In the genomic region with DNA sequence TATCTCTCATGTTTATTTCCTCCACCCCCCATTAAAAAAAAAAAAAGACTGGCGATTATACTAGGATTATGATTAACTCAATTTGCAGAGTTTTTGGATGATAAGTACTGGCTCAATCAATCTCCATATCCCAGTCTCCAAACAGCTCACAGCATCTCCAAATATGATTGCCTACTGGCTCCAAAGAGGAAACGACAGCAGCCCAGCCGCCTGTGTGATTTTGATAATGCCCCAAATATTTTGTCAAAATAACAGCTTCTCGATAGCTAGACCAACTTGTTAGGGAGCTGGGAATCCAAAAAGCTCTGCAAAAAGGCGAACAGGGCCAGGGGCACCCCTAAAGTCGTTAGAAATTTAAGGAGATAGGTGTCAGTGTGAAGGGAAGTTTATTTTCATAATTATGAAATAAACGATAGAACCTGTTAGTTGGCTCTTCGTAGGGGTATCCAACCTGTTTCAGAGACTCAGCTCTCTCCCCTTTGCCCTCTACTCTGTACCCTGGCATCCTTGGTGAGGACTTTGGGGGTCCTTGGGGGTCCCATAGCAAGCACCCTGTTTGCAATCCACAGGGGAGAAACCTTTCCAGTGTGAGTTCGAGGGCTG, we compare ENCODE assay signal across 13 mouse cellular contexts. TPM values are rescaled to one million over a fixed set of nuclear protein-coding genes. Genes with fewer than 3 reads are reported as not detected.
DNase-seq lines count a peak whose midpoint lies in the region; ATAC-seq lines count a peak whose summit lies in the region.
"Had no signal": no experiment of that assay in that cellular context is flagged by ENCODE, and none has a peak within 500 bp of the region (broad histone marks: within the 10 kb centered on the region; RNA-seq: fewer than 3 reads in every experiment).

No protein-coding gene starts in this region.

- no peaks in the 10 kb centered on the region for H3K36me3 ChIP-seq in kidney, embryonic 14.5 days (ENCODE audit: control insufficient read depth, insufficient read depth, low read length)
- H3K36me3 ChIP-seq in embryonic facial prominence, embryonic 14.5 days (ENCODE audit: control insufficient read depth, insufficient read depth, low read length): no peaks in the 10 kb centered on the region
- no peaks in the 10 kb centered on the region for H3K36me3 ChIP-seq in neural tube, embryonic 14.5 days (ENCODE audit: control insufficient read depth, insufficient read depth, low read length)

- H3K27me3 ChIP-seq in kidney, embryonic 14.5 days (ENCODE audit: control insufficient read depth, insufficient read depth, low read length): peaks cover 96% of the 10 kb centered on the region
- H3K27me3 ChIP-seq in embryonic facial prominence, embryonic 14.5 days (replicated peaks; ENCODE audit: control insufficient read depth, insufficient read depth, low read length): peaks cover 97% of the 10 kb centered on the region
- H3K27me3 ChIP-seq in neural tube, embryonic 14.5 days (ENCODE audit: control insufficient read depth, insufficient read depth, low read length): peaks cover 17% of the 10 kb centered on the region

- H3K4me3 ChIP-seq in kidney, embryonic 14.5 days (ENCODE audit: low read length): no peak overlapping the region
- peak overlapping the region; percentile 49; the same call in 1 of the 2 replicates for H3K4me3 ChIP-seq in embryonic facial prominence, embryonic 14.5 days (ENCODE audit: low read depth, low read length)
- H3K4me3 ChIP-seq in neural tube, embryonic 14.5 days (ENCODE audit: low read depth, low read length): peak overlapping the region; percentile 46

- no peak overlapping the region for H3K4me2 ChIP-seq in kidney, embryonic 14.5 days (replicated peaks; ENCODE audit: low read depth, low read length)
- peak overlapping the region; percentile 37; the same call in 1 of the 2 replicates for H3K4me2 ChIP-seq in embryonic facial prominence, embryonic 14.5 days (ENCODE audit: low read depth, low read length)
- H3K4me2 ChIP-seq in neural tube, embryonic 14.5 days (ENCODE audit: low read depth, low read length): peak overlapping the region; percentile 38

- 2% methylated on average over 9 of the region's 9 CpGs for WGBS in kidney, embryonic 14.5 days
- WGBS in embryonic facial prominence, embryonic 14.5 days: 2% methylated on average over 9 of the region's 9 CpGs
- 3% methylated on average over 9 of the region's 9 CpGs for WGBS in neural tube, embryonic 14.5 days

- no peaks in the 10 kb centered on the region for H3K9me3 ChIP-seq in kidney, embryonic 14.5 days (ENCODE audit: control insufficient read depth, low read length)
- no peaks in the 10 kb centered on the region for H3K9me3 ChIP-seq in embryonic facial prominence, embryonic 14.5 days (ENCODE audit: control insufficient read depth, low read length)
- H3K9me3 ChIP-seq in neural tube, embryonic 14.5 days (ENCODE audit: control insufficient read depth, low read length): no peaks in the 10 kb centered on the region

- peaks cover 11% of the 10 kb centered on the region; the same call in 1 of the 2 replicates for H3K4me1 ChIP-seq in kidney, embryonic 14.5 days (ENCODE audit: control insufficient read depth, insufficient read depth, low read length)
- peaks cover 12% of the 10 kb centered on the region for H3K4me1 ChIP-seq in embryonic facial prominence, embryonic 14.5 days (ENCODE audit: control insufficient read depth, insufficient read depth, low read length)
- H3K4me1 ChIP-seq in neural tube, embryonic 14.5 days (ENCODE audit: control insufficient read depth, insufficient read depth, low read length): peaks cover 8% of the 10 kb centered on the region

- ATAC-seq in kidney, embryonic 14.5 days (ENCODE audit: low FRiP score, low TSS enrichment): no peak
- no peak for ATAC-seq in embryonic facial prominence, embryonic 14.5 days (ENCODE audit: low read depth)
- ATAC-seq in neural tube, embryonic 14.5 days (ENCODE audit: low read depth): no peak
- no peak for ATAC-seq in erythroblast, adult 5-6 weeks (replicated peaks; ENCODE audit: low FRiP score, poor library complexity, severe bottlenecking)
- ATAC-seq: CD4-positive, CD25-positive, alpha-beta regulatory T cell, adult 4 months had no signal

- H3K9ac ChIP-seq in kidney, embryonic 14.5 days (ENCODE audit: low read depth, low read length): no peak overlapping the region
- peak overlapping the region; percentile 57; the same call in 1 of the 2 replicates for H3K9ac ChIP-seq in embryonic facial prominence, embryonic 14.5 days (ENCODE audit: low read depth, low read length)
- peak overlapping the region; percentile 70 for H3K9ac ChIP-seq in neural tube, embryonic 14.5 days (replicated peaks; ENCODE audit: low read depth, low read length)

- no peak overlapping the region for H3K27ac ChIP-seq in kidney, embryonic 14.5 days (ENCODE audit: low read depth, low read length)
- H3K27ac ChIP-seq in embryonic facial prominence, embryonic 14.5 days (replicated peaks; ENCODE audit: low read depth, low read length): no peak overlapping the region; the same call in 1 of the 2 replicates
- peak overlapping the region; percentile 63 for H3K27ac ChIP-seq in neural tube, embryonic 14.5 days (ENCODE audit: low read depth, low read length)

- peak; percentile 19 for DNase-seq in kidney, adult 18-20 months
- DNase-seq in embryonic facial prominence, embryonic 14.5 days (ENCODE audit: low spot score): no peak
- DNase-seq in induced T-regulatory cell, adult 2 months (ENCODE audit: low read depth): peak; percentile 12
- no peak for DNase-seq in frontal cortex, postnatal 36 days (ENCODE audit: low spot score in 2 of 2)
- DNase-seq in adipocyte (ENCODE audit: low spot score): no peak
- DNase-seq: gastrocnemius, postnatal 25 days; heart, postnatal 36 days; lung, postnatal 36 days had no signal

RNA-seq across cellular contexts. Expression of a gene that starts 2.8 kb away (rescaled TPM):
- polyA plus RNA-seq in kidney, embryonic 14.5 days (2014; fragmentation: Nextera tagmentation; extraction: Ambion mirVana): not detected in 2 replicates
- polyA plus RNA-seq in embryonic facial prominence, embryonic 14.5 days (2014; fragmentation: Nextera tagmentation; extraction: Ambion mirVana): 1.6 TPM in 2 replicates
- polyA plus RNA-seq in neural tube, embryonic 14.5 days (2014; fragmentation: Nextera tagmentation; extraction: Ambion mirVana): 6.5 and 9.4 TPM in 2 replicates
- not detected in 2 replicates for total RNA-seq in erythroblast, adult 5-6 weeks (2015; ENCODE audit: low replicate concordance)
- total RNA-seq in erythroblast, adult 5-6 weeks (2017; ENCODE audit: low replicate concordance): not detected in 2 replicates
- total RNA-seq: gastrocnemius, postnatal 25 days; heart, postnatal 36 days had no signal
- polyA plus RNA-seq: CD4-positive, CD25-positive, alpha-beta regulatory T cell, adult 4 months had no signal

RNA-seq across cellular contexts. Expression of a gene that starts 12.3 kb away (rescaled TPM):
- polyA plus RNA-seq in kidney, embryonic 14.5 days (2014; fragmentation: Nextera tagmentation; extraction: Ambion mirVana): not detected in 2 replicates
- 0.14 TPM in 1 of 2 replicates, not detected in the other for polyA plus RNA-seq in embryonic facial prominence, embryonic 14.5 days (2014; fragmentation: Nextera tagmentation; extraction: Ambion mirVana)
- 0.35 and 0.45 TPM in 2 replicates for polyA plus RNA-seq in neural tube, embryonic 14.5 days (2014; fragmentation: Nextera tagmentation; extraction: Ambion mirVana)
- total RNA-seq in erythroblast, adult 5-6 weeks (2015; ENCODE audit: low replicate concordance): not detected in 2 replicates
- not detected in 2 replicates for total RNA-seq in erythroblast, adult 5-6 weeks (2017; ENCODE audit: low replicate concordance)
- total RNA-seq: gastrocnemius, postnatal 25 days; heart, postnatal 36 days; left cerebral cortex, adult 18-20 months had no signal
- polyA plus RNA-seq: CD4-positive, CD25-positive, alpha-beta regulatory T cell, adult 4 months had no signal

RNA-seq across cellular contexts. Expression of a gene that starts 12.6 kb away (rescaled TPM):
- polyA plus RNA-seq in kidney, embryonic 14.5 days (2014; fragmentation: Nextera tagmentation; extraction: Ambion mirVana): 0.07 and 0.10 TPM in 2 replicates
- 1.9 and 2.1 TPM in 2 replicates for polyA plus RNA-seq in embryonic facial prominence, embryonic 14.5 days (2014; fragmentation: Nextera tagmentation; extraction: Ambion mirVana)
- 7.8 and 7.9 TPM in 2 replicates for polyA plus RNA-seq in neural tube, embryonic 14.5 days (2014; fragmentation: Nextera tagmentation; extraction: Ambion mirVana)
- total RNA-seq in erythroblast, adult 5-6 weeks (2015; ENCODE audit: low replicate concordance): not detected in 2 replicates
- total RNA-seq in erythroblast, adult 5-6 weeks (2017; ENCODE audit: low replicate concordance): not detected in 2 replicates
- total RNA-seq: gastrocnemius, postnatal 25 days; heart, postnatal 36 days had no signal
- polyA plus RNA-seq: CD4-positive, CD25-positive, alpha-beta regulatory T cell, adult 4 months had no signal

RNA-seq across cellular contexts. Expression of a gene that starts 27.2 kb away (rescaled TPM):
- polyA plus RNA-seq in kidney, embryonic 14.5 days (2014; fragmentation: Nextera tagmentation; extraction: Ambion mirVana): not detected in 2 replicates
- polyA plus RNA-seq in embryonic facial prominence, embryonic 14.5 days (2014; fragmentation: Nextera tagmentation; extraction: Ambion mirVana): not detected in 2 replicates
- 0.27 and 0.81 TPM in 2 replicates for polyA plus RNA-seq in neural tube, embryonic 14.5 days (2014; fragmentation: Nextera tagmentation; extraction: Ambion mirVana)
- not detected in 2 replicates for total RNA-seq in erythroblast, adult 5-6 weeks (2015; ENCODE audit: low replicate concordance)
- not detected in 2 replicates for total RNA-seq in erythroblast, adult 5-6 weeks (2017; ENCODE audit: low replicate concordance)
- total RNA-seq: gastrocnemius, postnatal 25 days; heart, postnatal 36 days had no signal
- polyA plus RNA-seq: CD4-positive, CD25-positive, alpha-beta regulatory T cell, adult 4 months had no signal

RNA-seq across cellular contexts. Expression of a gene that starts 56.1 kb away (rescaled TPM):
- polyA plus RNA-seq in kidney, embryonic 14.5 days (2014; fragmentation: Nextera tagmentation; extraction: Ambion mirVana): 15.3 and 20.5 TPM in 2 replicates
- 23.1 and 23.2 TPM in 2 replicates for polyA plus RNA-seq in embryonic facial prominence, embryonic 14.5 days (2014; fragmentation: Nextera tagmentation; extraction: Ambion mirVana)
- 27.7 and 29.4 TPM in 2 replicates for polyA plus RNA-seq in neural tube, embryonic 14.5 days (2014; fragmentation: Nextera tagmentation; extraction: Ambion mirVana)
- 0.96 and 22.2 TPM in 2 replicates for total RNA-seq in erythroblast, adult 5-6 weeks (2015; ENCODE audit: low replicate concordance)
- total RNA-seq in erythroblast, adult 5-6 weeks (2017; ENCODE audit: low replicate concordance): 8.4 and 9.8 TPM in 2 replicates

Comparison
In these comparisons a context has a peak if more than half of its experiments do, and no peak if none do; other contexts are left out.
1. DNase-seq: peak in kidney, adult 18-20 months (single experiment) and induced T-regulatory cell, adult 2 months (single experiment); none in embryonic facial prominence, embryonic 14.5 days (single experiment), frontal cortex, postnatal 36 days (0 of 2) and adipocyte (single experiment).